Mouse (Mus musculus): ENCODE measurements around the gene Sec61a1.

The Sec61a1 gene

GRCm38 (mm10) chr6:88517701-88518403, 853 bp downstream of the Sec61a1 start:
- peak in 1 of 2 experiments; percentile 11 for DNase-seq (ENCODE audit: low spot score in 2 of 2)

GRCm38 (mm10) chr6:88516667-88517066, 2.0 kb downstream of the Sec61a1 start:
- DNase-seq (ENCODE audit: low spot score in 2 of 2), result no peak

GRCm38 (mm10) chr6:88515971-88516370, 2.7 kb downstream of the Sec61a1 start:
- no peak for DNase-seq (ENCODE audit: low spot score in 2 of 2)

GRCm38 (mm10) chr6:88514546-88514945, 4.2 kb downstream of the Sec61a1 start:
- no peak for DNase-seq (ENCODE audit: low spot score in 2 of 2)

GRCm38 (mm10) chr6:88513984-88514383, 4.7 kb downstream of the Sec61a1 start:
- no peak for DNase-seq (ENCODE audit: low spot score in 2 of 2)

GRCm38 (mm10) chr6:88503044-88503443, 15.7 kb downstream of the Sec61a1 start:
- DNase-seq (ENCODE audit: low spot score in 2 of 2), result no peak

- DNase-seq (ENCODE audit: low spot score in 2 of 2), result peak; percentile 19 to 24
Observed at GRCm38 (mm10) chr6:88502030-88502970, 16.4 kb downstream of the Sec61a1 start.

GRCm38 (mm10) chr6:88500405-88500767, 18.3 kb downstream of the Sec61a1 start:
- no peak for DNase-seq (ENCODE audit: low spot score in 2 of 2)

GRCm38 (mm10) chr6:88499481-88500404, 19.0 kb downstream of the Sec61a1 start:
- DNase-seq (ENCODE audit: low spot score in 2 of 2), result peak; percentile 14 to 27

GRCm38 (mm10) chr6:88493712-88494111, 25.0 kb downstream of the Sec61a1 start:
- no peak for DNase-seq (ENCODE audit: low spot score in 2 of 2)

- DNase-seq (ENCODE audit: low spot score in 2 of 2), result no peak
Observed at GRCm38 (mm10) chr6:88490629-88491354, 27.9 kb downstream of the Sec61a1 start.

- no peak for DNase-seq (ENCODE audit: low spot score in 2 of 2)
Observed at GRCm38 (mm10) chr6:88489834-88490233, 28.9 kb downstream of the Sec61a1 start.

GRCm38 (mm10) chr6:88489026-88489425, 29.7 kb downstream of the Sec61a1 start:
- no peak for DNase-seq (ENCODE audit: low spot score in 2 of 2)

GRCm38 (mm10) chr6:88486893-88487292, 31.8 kb downstream of the Sec61a1 start:
- peak in 1 of 2 experiments; percentile 19 for DNase-seq (ENCODE audit: low spot score in 2 of 2)

GRCm38 (mm10) chr6:88485378-88485777, 33.3 kb downstream of the Sec61a1 start:
- no peak for DNase-seq (ENCODE audit: low spot score in 2 of 2)

- DNase-seq (ENCODE audit: low spot score in 2 of 2), result no peak
Observed at GRCm38 (mm10) chr6:88483913-88484312, 34.8 kb downstream of the Sec61a1 start.

- DNase-seq (ENCODE audit: low spot score in 2 of 2), result no peak
Observed at GRCm38 (mm10) chr6:88483111-88483510, 35.6 kb downstream of the Sec61a1 start.

GRCm38 (mm10) chr6:88480421-88480820, 38.3 kb downstream of the Sec61a1 start:
- DNase-seq (ENCODE audit: low spot score in 2 of 2), result no peak

- no peak for DNase-seq (ENCODE audit: low spot score in 2 of 2)
Observed at GRCm38 (mm10) chr6:88469878-88470277, 48.8 kb downstream of the Sec61a1 start.

- peak; percentile 91 for DNase-seq (ENCODE audit: low spot score in 2 of 2)
Observed at GRCm38 (mm10) chr6:88465181-88465920, 53.4 kb downstream of the Sec61a1 start, which contains the start of gene Ruvbl1. TSS of gene Ruvbl1 (plus strand) at chr6:88465409.
